ENCODE assay signal across 11 mouse cellular contexts in genomic region chr12:86305045-86305444, GRCm38 (mm10). TPM values are rescaled to one million over a fixed set of nuclear protein-coding genes. Genes with fewer than 3 reads are reported as not detected.
DNase-seq lines count a peak whose midpoint lies in the region; ATAC-seq and TF ChIP-seq lines count a peak whose summit lies in the region.
"Had no signal": no experiment of that assay in that cellular context is flagged by ENCODE, and none has a peak within 500 bp of the region (broad histone marks: within the 10 kb centered on the region; RNA-seq: fewer than 3 reads in every experiment).

No protein-coding gene starts in this region.

- DNase-seq in kidney, postnatal 25 days = no peak
- DNase-seq in embryonic facial prominence, embryonic 10.5 days (ENCODE audit: low spot score) = no peak
- DNase-seq in kidney, postnatal 36 days = peak; percentile 7 to 11
- no peak for DNase-seq in spleen, adult 18-20 months
- no peak for DNase-seq in cerebellum, adult 2 months
- DNase-seq in spleen, postnatal 4 days (ENCODE audit: low spot score in 2 of 2) = no peak

- H3K4me1 ChIP-seq in kidney, embryonic 15.5 days = peaks cover 9% of the 10 kb centered on the region
- peaks cover 18% of the 10 kb centered on the region for H3K4me1 ChIP-seq in embryonic facial prominence, embryonic 10.5 days
- H3K4me1 ChIP-seq in small intestine, adult 2 months (ENCODE audit: control insufficient read depth, insufficient read depth, insufficient read length, low read length) = peaks cover 3% of the 10 kb centered on the region; the same call in 1 of the 2 replicates
- H3K4me1 ChIP-seq in cerebellum, adult 2 months (ENCODE audit: control insufficient read depth, insufficient read depth, low read length) = no peaks in the 10 kb centered on the region; the same call in 1 of the 2 replicates

- H3K4me2 ChIP-seq in kidney, embryonic 15.5 days = peak overlapping the region; percentile 56

- peak overlapping the region; percentile 34 for H3K4me3 ChIP-seq in kidney, embryonic 15.5 days (replicated peaks)
- peak overlapping the region; percentile 46 for H3K4me3 ChIP-seq in embryonic facial prominence, embryonic 10.5 days
- peak overlapping the region; percentile 45 for H3K4me3 ChIP-seq in small intestine, adult 2 months (ENCODE audit: low read depth, low read length)
- no peak overlapping the region for H3K4me3 ChIP-seq in cerebellum, adult 2 months (replicated peaks; ENCODE audit: insufficient read depth, low read depth, low read length)
- H3K4me3 ChIP-seq: left cerebral cortex, adult 2 months had no signal

- H3K9me3 ChIP-seq in kidney, embryonic 15.5 days (replicated peaks) = no peaks in the 10 kb centered on the region
- no peaks in the 10 kb centered on the region for H3K9me3 ChIP-seq in embryonic facial prominence, embryonic 10.5 days

- 0 out of 2 replicates have a peak overlapping the region, but pooled peaks have one; percentile 22 for H3K9ac ChIP-seq in kidney, embryonic 15.5 days

- TF ChIP-seq POLR2A in small intestine, adult 2 months (IDR thresholded peaks at IDR 0.05; ENCODE audit: low read depth, low read length) = no peak
- TF ChIP-seq POLR2A in cerebellum, adult 2 months (IDR thresholded peaks at IDR 0.05; ENCODE audit: borderline replicate concordance, insufficient read depth, low read length) = no peak

- 39% methylated on average over 7 of the region's 7 CpGs for WGBS in kidney, embryonic 15.5 days
- 65% methylated on average over 7 of the region's 7 CpGs for WGBS in embryonic facial prominence, embryonic 10.5 days
- WGBS in small intestine, adult 2 months = 30% methylated on average over 7 of the region's 7 CpGs
- WGBS in cerebellum, adult 2 months = 70% methylated on average over 7 of the region's 7 CpGs

- no peak overlapping the region for H3K27ac ChIP-seq in kidney, embryonic 15.5 days
- peak overlapping the region; percentile 21; the same call in 1 of the 2 replicates for H3K27ac ChIP-seq in embryonic facial prominence, embryonic 10.5 days (replicated peaks)
- no peak overlapping the region for H3K27ac ChIP-seq in small intestine, adult 2 months (ENCODE audit: insufficient read depth, low read depth, low read length)
- H3K27ac ChIP-seq in cerebellum, adult 2 months (ENCODE audit: insufficient read depth, low read length) = no peak overlapping the region
- H3K27ac ChIP-seq: left cerebral cortex, adult 2 months had no signal

- no peak for TF ChIP-seq CTCF in small intestine, adult 2 months (IDR thresholded peaks at IDR 0.05; ENCODE audit: extremely low read depth, insufficient read length, insufficient replicate concordance, low read depth, low read length)
- no peak for TF ChIP-seq CTCF in cerebellum, adult 2 months (IDR thresholded peaks at IDR 0.05; ENCODE audit: borderline replicate concordance, insufficient read depth, low read depth, low read length)

- H3K27me3 ChIP-seq in kidney, embryonic 15.5 days = no peaks in the 10 kb centered on the region
- H3K27me3 ChIP-seq in embryonic facial prominence, embryonic 10.5 days (replicated peaks; ENCODE audit: low read depth, poor library complexity, severe bottlenecking) = no peaks in the 10 kb centered on the region
- H3K27me3 ChIP-seq in small intestine, adult 2 months (ENCODE audit: control insufficient read depth, insufficient read depth, low read length) = no peaks in the 10 kb centered on the region
- no peaks in the 10 kb centered on the region for H3K27me3 ChIP-seq in cerebellum, adult 2 months (ENCODE audit: control insufficient read depth, insufficient read depth, low read length)

- no peaks in the 10 kb centered on the region for H3K36me3 ChIP-seq in kidney, embryonic 15.5 days
- H3K36me3 ChIP-seq in embryonic facial prominence, embryonic 10.5 days (replicated peaks) = no peaks in the 10 kb centered on the region
- no peaks in the 10 kb centered on the region for H3K36me3 ChIP-seq in small intestine, adult 2 months (ENCODE audit: control insufficient read depth, insufficient read depth, low read length)

- ATAC-seq in kidney, embryonic 15.5 days (replicated peaks; ENCODE audit: low FRiP score) = 0 out of 2 replicates have a peak, but pooled peaks have one; percentile 12

RNA-seq across cellular contexts. Expression of gene Esrrb, which starts 55.9 kb away (rescaled TPM):
- polyA plus RNA-seq in kidney, embryonic 15.5 days (2015; fragmentation: Nextera tagmentation; extraction: Ambion mirVana) = 0.37 and 0.53 TPM in 2 replicates
- 0.13 and 0.20 TPM in 2 replicates for polyA plus RNA-seq in embryonic facial prominence, embryonic 10.5 days (2016; fragmentation: Nextera tagmentation; extraction: Ambion mirVana)
- polyA plus RNA-seq in small intestine, adult 2 months (2012; rRNA removed) = 0.22 and 0.23 TPM in 2 replicates
- 8.1 and 9.8 TPM in 2 replicates for polyA plus RNA-seq in cerebellum, adult 2 months (2012; rRNA removed)
- polyA plus RNA-seq: activated CD4-positive, CD25-positive, alpha-beta regulatory T cell, adult 4 months; erythroblast, embryonic 14.5 days had no signal

Comparison
In these comparisons a context has a peak if more than half of its experiments do, and no peak if none do; other contexts are left out.
1. DNase-seq: peak in kidney, postnatal 36 days (2 of 2); none in kidney, postnatal 25 days (0 of 2), embryonic facial prominence, embryonic 10.5 days (single experiment), spleen, adult 18-20 months (0 of 2), cerebellum, adult 2 months (0 of 2) and spleen, postnatal 4 days (0 of 2).